Mouse (Mus musculus) kidney, postnatal 0 days (tissue): ENCODE measurements around the gene Adamtsl2. TPM values are rescaled to one million over a fixed set of nuclear protein-coding genes. Genes with fewer than 3 reads are reported as not detected.

Experiments used
- ATAC-seq: fragments of 200-750 bp; cut with Nextera tagmentation; replicated peaks from 2 replicates; pipeline ENCODE4 v1.8.0; 2017; ENCODE audit warnings: low read depth, moderate number of reproducible peaks, moderate TSS enrichment, moderate library complexity; ENCODE audit not compliant: low FRiP score
- DNase-seq: peaks from one replicate; pipeline ENCODE4 v3.0.0-alpha.2; 2016; ENCODE audit warnings: low spot score
- H3K27ac ChIP-seq: fragments of 300-500 bp; sonication (generic); 2 replicates; pipeline ENCODE4 v1.5.1; 2014; ENCODE audit warnings: mild to moderate bottlenecking
- H3K27me3 ChIP-seq: fragments of 300-500 bp; sonication (generic); 2 replicates; pipeline ENCODE4 v1.6.1; 2014; ENCODE audit warnings: low read length, mixed read lengths; ENCODE audit not compliant: insufficient read depth
- H3K36me3 ChIP-seq: fragments of 300-500 bp; sonication (generic); 2 replicates; pipeline ENCODE4 v1.6.1; 2014; ENCODE audit warnings: low read length, mixed read lengths; ENCODE audit not compliant: insufficient read depth
- H3K4me1 ChIP-seq: fragments of 300-500 bp; sonication (generic); replicated peaks from 2 replicates; pipeline ENCODE4 v1.6.1; 2014; ENCODE audit warnings: antibody characterized with exemption, low read length, mixed read lengths; ENCODE audit not compliant: insufficient read depth
- H3K4me2 ChIP-seq: fragments of 300-500 bp; sonication (generic); 2 replicates; pipeline ENCODE4 v1.6.1; 2014; ENCODE audit warnings: mild to moderate bottlenecking, low read length, moderate library complexity, mixed read lengths
- H3K4me3 ChIP-seq: fragments of 300-500 bp; sonication (generic); replicated peaks from 2 replicates; pipeline ENCODE4 v1.5.1; 2014; ENCODE audit warnings: low read depth, low read length
- H3K9ac ChIP-seq: fragments of 300-500 bp; sonication (generic); 2 replicates; pipeline ENCODE4 v1.6.1; 2014; ENCODE audit warnings: low read depth, low read length
- H3K9me3 ChIP-seq: fragments of 300-500 bp; sonication (generic); replicated peaks from 2 replicates; pipeline ENCODE4 v1.6.1; 2016; ENCODE audit warnings: low read length, inconsistent platforms, mixed read lengths
- CTCF ChIP-seq: IDR thresholded peaks from 2 replicates; pipeline ENCODE4 v1.5.1; 2016; ENCODE audit warnings: antibody characterized with exemption, low read depth, mild to moderate bottlenecking, moderate library complexity
- WGBS: fragments of 180-500 bp; shearing (Covaris S2); extraction: QIAGEN DNeasy Blood & Tissue Kit; methylation state at CpG from one replicate; pipeline ENCODE4 v1.1.7; 2014; 5-methylcytosine and 5-hydroxymethylcytosine counted together
- polyA plus RNA-seq: library from polyadenylated mRNA; unstranded; fragments of >200 nt; fragmentation: Nextera tagmentation; extraction: Ambion mirVana; gene quantifications from 2 replicates; pipeline ENCODE4 v1.2.1, GENCODE M21; 2015

The Adamtsl2 gene
- polyA plus RNA-seq, 1 experiment from 2014 or later = 0.83 TPM

DNA sequence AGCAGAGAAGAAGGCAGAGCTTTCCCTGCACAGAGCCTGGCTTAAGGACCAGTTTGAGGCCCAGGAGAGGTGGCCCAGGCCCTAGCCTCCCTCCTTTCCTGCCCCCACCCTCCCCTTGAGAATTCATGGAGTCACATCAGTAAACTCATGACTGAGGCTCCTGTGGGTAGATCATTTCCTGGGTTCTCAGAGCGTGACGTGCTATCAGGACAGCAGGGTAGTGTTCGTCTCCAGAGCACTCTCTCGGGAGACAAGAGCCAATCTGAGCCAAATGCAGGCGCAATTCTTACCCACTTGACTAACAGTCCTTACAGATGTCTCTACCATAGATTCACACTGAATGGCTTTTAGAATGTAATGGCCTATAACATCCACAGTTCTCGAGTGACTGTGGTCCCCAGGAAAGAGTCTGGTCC, 18.1 kb downstream of the Adamtsl2 start:
- Histone ChIP-seq H3K9me3 (no peaks in the 10 kb centered on the region), H3K27me3 (no peaks in the 10 kb centered on the region), H3K9ac (0 out of 2 replicates have a peak overlapping the region, but pooled peaks have one; percentile 13), H3K4me1 (peaks cover 21% of the 10 kb centered on the region), H3K4me2 (no peak overlapping the region), H3K36me3 (no peaks in the 10 kb centered on the region), H3K4me3 (no peak overlapping the region), H3K27ac (no peak overlapping the region)
- WGBS = 41% methylated on average over 6 of the region's 6 CpGs
- no peak for TF ChIP-seq CTCF
- DNase-seq (no peak), ATAC-seq (no peak; the same call in 1 of the 2 replicates)

DNA sequence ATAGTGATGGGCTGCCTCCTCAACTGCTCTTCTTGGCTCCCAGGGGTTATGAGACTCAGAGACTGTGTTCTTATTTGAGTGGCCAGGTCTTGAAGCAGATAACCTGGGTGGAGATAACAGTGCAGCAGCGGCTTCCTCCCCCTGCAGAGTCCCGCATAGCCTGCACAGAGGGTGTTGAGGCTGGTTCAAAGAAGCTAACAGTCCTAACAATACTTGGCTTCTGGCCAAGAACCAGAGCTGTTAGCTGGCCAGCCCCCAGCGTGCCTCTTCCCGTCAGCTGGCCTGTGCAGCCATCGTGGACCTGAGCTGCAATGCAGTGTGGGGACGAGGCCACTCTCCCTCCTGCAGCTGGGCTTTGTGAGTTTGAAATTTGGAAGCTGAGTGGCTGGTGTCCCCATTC, 18.6 kb downstream of the Adamtsl2 start:
- no peaks in the 10 kb centered on the region for H3K27me3 ChIP-seq
- 12% methylated on average over 6 of the region's 6 CpGs for WGBS
- no peak overlapping the region for H3K4me2 ChIP-seq
- no peaks in the 10 kb centered on the region for H3K36me3 ChIP-seq
- H3K9me3 ChIP-seq = no peaks in the 10 kb centered on the region
- H3K4me3 ChIP-seq = no peak overlapping the region
- ATAC-seq (no peak), DNase-seq (peak; percentile 77)
- no peak overlapping the region for H3K9ac ChIP-seq
- no peak overlapping the region for H3K27ac ChIP-seq
- no peak for TF ChIP-seq CTCF
- H3K4me1 ChIP-seq = peaks cover 21% of the 10 kb centered on the region

DNA sequence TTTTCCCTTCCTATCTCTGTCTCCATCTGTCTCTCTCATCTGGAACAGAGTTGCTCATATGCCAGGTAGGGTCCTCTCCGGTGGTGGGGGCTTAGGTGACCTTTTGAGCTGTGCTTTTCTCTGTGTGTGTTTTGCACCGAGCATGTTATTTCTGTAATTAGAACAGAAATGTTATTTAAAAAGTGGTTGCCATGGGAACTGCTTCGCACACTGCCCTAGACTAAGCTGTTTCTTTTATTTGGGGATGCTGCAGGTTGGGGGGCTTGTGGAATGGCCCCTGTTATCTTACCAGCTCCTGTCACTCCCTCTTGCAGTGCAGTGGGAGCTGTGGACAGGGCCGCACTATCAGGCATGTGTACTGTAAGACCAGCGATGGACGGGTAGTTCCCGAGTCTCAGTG, 24.4 kb downstream of the Adamtsl2 start:
- H3K4me1 ChIP-seq = no peaks in the 10 kb centered on the region
- 64% methylated on average over 7 of the region's 7 CpGs for WGBS
- H3K4me3 ChIP-seq = no peak overlapping the region
- H3K9ac ChIP-seq = no peak overlapping the region
- ATAC-seq (no peak), DNase-seq (no peak)
- no peak for TF ChIP-seq CTCF
- H3K36me3 ChIP-seq = no peaks in the 10 kb centered on the region
- H3K9me3 ChIP-seq = no peaks in the 10 kb centered on the region
- no peaks in the 10 kb centered on the region for H3K27me3 ChIP-seq
- no peak overlapping the region for H3K4me2 ChIP-seq
- no peak overlapping the region for H3K27ac ChIP-seq

DNA sequence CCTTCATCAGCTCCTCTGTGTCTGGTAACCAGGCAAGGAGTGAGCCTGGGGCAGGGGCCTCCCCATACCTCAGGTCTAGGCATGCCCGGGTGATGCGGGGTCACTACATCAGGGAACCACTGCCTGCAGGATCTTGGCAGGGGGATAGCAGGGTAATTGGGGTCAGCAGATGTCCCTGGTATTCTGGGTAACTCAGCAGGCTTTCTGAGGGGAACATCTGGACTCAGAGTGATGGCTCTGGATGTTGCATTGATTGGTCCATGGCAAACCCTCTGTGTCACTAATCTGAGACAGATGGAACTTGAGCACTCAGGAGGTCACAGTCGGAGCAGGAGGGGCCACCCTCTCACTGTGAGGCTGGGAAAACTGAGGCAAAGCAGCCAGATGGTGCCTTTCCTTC, 27.6 kb downstream of the Adamtsl2 start:
- WGBS = 58% methylated on average over 3 of the region's 3 CpGs
- no peak for TF ChIP-seq CTCF
- Histone ChIP-seq H3K9me3 (no peaks in the 10 kb centered on the region), H3K4me2 (no peak overlapping the region), H3K4me1 (no peaks in the 10 kb centered on the region), H3K4me3 (no peak overlapping the region), H3K27ac (no peak overlapping the region), H3K27me3 (no peaks in the 10 kb centered on the region), H3K36me3 (no peaks in the 10 kb centered on the region), H3K9ac (no peak overlapping the region)
- ATAC-seq = no peak
- DNase-seq = no peak

GRCm38 (mm10) chr2:27108144-27108543, 29.0 kb downstream of the Adamtsl2 start:
- TF ChIP-seq CTCF = no peak
- Histone ChIP-seq H3K9ac (no peak overlapping the region), H3K36me3 (no peaks in the 10 kb centered on the region), H3K4me2 (no peak overlapping the region), H3K4me3 (no peak overlapping the region), H3K9me3 (no peaks in the 10 kb centered on the region), H3K27me3 (no peaks in the 10 kb centered on the region), H3K4me1 (no peaks in the 10 kb centered on the region), H3K27ac (no peak overlapping the region)
- ATAC-seq = no peak
- WGBS = 73% methylated on average over 2 of the region's 2 CpGs
- no peak for DNase-seq

DNA sequence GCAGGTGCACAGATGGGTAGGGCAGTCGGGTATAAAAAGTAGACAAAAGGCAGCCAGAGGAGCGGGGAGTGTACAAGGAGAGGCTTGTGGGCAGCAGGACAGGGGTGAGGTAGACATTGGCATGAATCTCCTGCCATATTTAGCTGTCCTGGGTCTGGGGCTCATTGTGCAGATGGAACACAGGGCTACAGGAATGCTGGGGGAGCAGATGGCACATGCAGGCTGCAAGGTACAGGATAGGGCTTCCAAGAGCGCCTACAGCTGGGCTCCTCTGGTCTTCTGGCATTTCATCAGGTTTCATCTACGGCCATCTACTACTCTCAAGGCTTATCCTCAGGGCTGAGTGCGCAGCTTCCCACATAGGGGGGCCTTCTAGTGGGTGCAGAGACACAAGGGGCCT, 29.9 kb downstream of the Adamtsl2 start:
- TF ChIP-seq CTCF = no peak
- ATAC-seq = no peak
- H3K4me2 ChIP-seq = no peak overlapping the region

GRCm38 (mm10) chr2:27112585-27112984, 33.4 kb downstream of the Adamtsl2 start:
- H3K4me2 ChIP-seq = no peak overlapping the region
- no peak for TF ChIP-seq CTCF
- H3K4me3 ChIP-seq = no peak overlapping the region
- no peaks in the 10 kb centered on the region for H3K4me1 ChIP-seq
- H3K36me3 ChIP-seq = no peaks in the 10 kb centered on the region
- ATAC-seq (no peak; the same call in 1 of the 2 replicates), DNase-seq (no peak)
- H3K27ac ChIP-seq = no peak overlapping the region
- WGBS = 62% methylated on average over 20 of the region's 20 CpGs
- H3K9me3 ChIP-seq = no peaks in the 10 kb centered on the region
- H3K9ac ChIP-seq = no peak overlapping the region
- no peaks in the 10 kb centered on the region for H3K27me3 ChIP-seq

More for the DNA sequence above, 29.9 kb downstream of the Adamtsl2 start:
- Histone ChIP-seq H3K27ac (no peak overlapping the region), H3K4me1 (no peaks in the 10 kb centered on the region), H3K36me3 (no peaks in the 10 kb centered on the region), H3K27me3 (no peaks in the 10 kb centered on the region), H3K9me3 (no peaks in the 10 kb centered on the region), H3K4me3 (no peak overlapping the region), H3K9ac (no peak overlapping the region)
- WGBS = 84% methylated on average over 5 of the region's 5 CpGs
- DNase-seq = no peak
